Mouse (Mus musculus): ENCODE measurements around the gene Cdv3. TPM values are rescaled to one million over a fixed set of nuclear protein-coding genes. Genes with fewer than 3 reads are reported as not detected.
A peak's percentile ranks its signal among the peaks of the same experiment; 100 is the strongest.
"Not testable (repeated sequence)": the region's sequence is repeated elsewhere in the genome, so short reads cannot be mapped to it uniquely, and the experiment has no call there.

The Cdv3 gene
- total RNA-seq, 2 experiments from 2014 or later: 111 to 137 TPM

- intact Hi-C loops (cut with DNase I): no loop called here
- no peak for DNase-seq
Observed at GRCm38 (mm10) chr9:103372271-103373010, 6.8 kb upstream of the Cdv3 start.

DNA sequence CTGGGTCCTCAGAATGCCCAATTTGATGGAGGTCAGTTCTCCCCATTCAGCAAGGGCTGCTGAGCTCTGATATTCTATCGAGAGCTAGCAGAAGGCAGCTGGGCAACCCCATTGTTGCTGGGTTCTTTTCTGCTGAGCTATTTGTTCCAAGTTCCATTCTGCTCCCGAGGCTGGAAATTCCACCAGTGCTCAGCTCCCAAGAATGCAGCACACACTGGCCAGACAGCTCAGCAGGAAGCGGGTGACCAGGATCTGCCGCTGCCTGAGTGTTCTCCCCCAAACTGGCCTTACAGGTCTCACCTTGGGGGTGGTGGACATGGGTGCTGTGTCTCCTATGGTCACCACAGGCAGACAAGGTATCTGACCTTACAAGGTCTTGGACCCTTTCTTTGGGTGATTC is 4.3 kb upstream of the Cdv3 start:
- peak in 1 of 2 experiments; percentile 29 for DNase-seq
- intact Hi-C loops (cut with DNase I): no loop called here

DNA sequence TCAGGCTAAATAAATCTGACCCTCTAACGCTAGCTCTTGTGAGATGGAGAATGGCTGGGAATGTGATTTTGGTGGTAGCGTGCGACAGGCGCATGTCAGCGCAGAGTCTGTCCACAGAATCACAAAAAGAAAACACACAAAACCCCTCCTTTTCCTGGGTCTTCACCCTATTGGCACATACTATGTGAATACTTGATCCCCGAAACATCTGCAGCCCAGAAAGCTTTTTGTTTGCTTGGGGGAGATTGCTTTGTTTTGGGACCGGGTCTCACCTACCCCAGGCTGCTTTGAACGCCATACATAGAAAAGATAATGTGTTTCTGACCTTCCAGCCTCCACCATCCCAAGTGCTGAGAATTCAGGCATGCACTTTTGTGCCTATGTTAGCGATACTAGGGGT is 716 bp upstream of the Cdv3 start:
- intact Hi-C loops (cut with DNase I): no loop called here
- no peak for DNase-seq

- intact Hi-C loops (cut with DNase I): no loop called here
Observed at GRCm38 (mm10) chr9:103364601-103365289, 895 bp downstream of the Cdv3 start.

DNA sequence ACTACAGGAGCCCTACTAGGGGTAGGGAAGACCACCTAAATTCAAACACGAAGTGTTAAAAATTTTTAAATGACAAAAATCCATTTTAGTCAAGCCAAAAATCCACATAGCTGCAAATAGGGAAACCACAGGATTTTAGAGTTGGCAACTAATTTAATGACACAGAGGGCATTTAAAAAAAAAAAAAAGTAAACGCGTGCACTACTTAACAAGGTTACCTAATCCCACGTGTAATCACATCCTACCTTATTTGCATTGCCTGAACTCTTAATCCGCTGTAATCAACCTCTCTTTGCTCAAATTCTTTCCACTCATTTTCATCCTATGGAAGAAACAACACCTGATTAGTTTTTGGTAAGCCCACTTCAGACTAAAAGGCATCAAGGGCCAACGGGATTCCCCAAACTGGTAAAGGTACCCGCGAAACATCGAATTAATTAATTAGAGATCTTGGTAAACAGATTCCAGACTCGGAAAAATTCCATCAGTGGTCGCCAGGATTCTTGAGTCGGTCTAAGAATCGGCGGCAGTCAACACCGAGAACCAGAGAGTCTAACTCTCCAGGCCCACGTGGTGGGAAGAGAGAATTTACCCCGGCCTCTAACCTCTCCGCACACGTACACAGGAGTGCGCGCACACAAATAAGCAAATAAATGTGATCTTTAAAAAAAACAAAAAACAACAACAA is 1.8 kb downstream of the Cdv3 start:
- intact Hi-C loops (cut with DNase I): no loop called here
- peak; percentile 29 to 46 for DNase-seq

More at GRCm38 (mm10) chr9:103364601-103365289, 895 bp downstream of the Cdv3 start:
- peak; percentile 72 to 77 for DNase-seq

- DNase-seq: no peak
- intact Hi-C loops (cut with DNase I): no loop called here
Observed at GRCm38 (mm10) chr9:103363088-103363487, 2.6 kb downstream of the Cdv3 start.

- intact Hi-C loops (cut with DNase I): no loop called here
- DNase-seq: no peak
Observed at GRCm38 (mm10) chr9:103360642-103361041, 5.0 kb downstream of the Cdv3 start.

DNA sequence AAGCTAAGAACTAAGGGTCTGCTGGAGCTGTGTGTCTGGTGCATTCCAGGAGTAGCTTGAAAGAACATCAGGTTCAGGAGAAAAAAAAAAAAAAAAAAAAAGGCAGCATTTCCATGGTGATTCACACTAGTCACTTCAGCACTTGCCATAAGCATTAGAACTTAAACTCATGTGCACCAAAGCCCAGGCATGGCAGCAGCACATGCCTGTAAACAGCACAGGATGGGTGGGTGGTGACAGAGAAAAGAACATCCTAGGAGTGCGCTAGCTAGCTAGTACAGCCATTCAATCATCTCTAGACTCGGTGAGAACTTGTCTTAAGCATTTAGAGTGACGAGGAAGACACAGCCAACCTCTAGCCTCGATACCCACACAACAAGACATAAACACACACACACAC is 7.1 kb downstream of the Cdv3 start:
- no peak for DNase-seq
- intact Hi-C loops (cut with DNase I): no loop called here

- peak; percentile 26 to 45 for DNase-seq
- intact Hi-C loops (cut with DNase I): no loop called here
Observed at GRCm38 (mm10) chr9:103357893-103358292, 7.7 kb downstream of the Cdv3 start.

- intact Hi-C loops (cut with DNase I): not testable (repeated sequence)
Observed at GRCm38 (mm10) chr9:103353500-103354260, 12.0 kb downstream of the Cdv3 start.

GRCm38 (mm10) chr9:103348791-103349190 is 16.8 kb downstream of the Cdv3 start:
- intact Hi-C loops (cut with DNase I): no loop called here
- no peak for DNase-seq

More at GRCm38 (mm10) chr9:103353500-103354260, 12.0 kb downstream of the Cdv3 start:
- not testable (repeated sequence) for DNase-seq

DNA sequence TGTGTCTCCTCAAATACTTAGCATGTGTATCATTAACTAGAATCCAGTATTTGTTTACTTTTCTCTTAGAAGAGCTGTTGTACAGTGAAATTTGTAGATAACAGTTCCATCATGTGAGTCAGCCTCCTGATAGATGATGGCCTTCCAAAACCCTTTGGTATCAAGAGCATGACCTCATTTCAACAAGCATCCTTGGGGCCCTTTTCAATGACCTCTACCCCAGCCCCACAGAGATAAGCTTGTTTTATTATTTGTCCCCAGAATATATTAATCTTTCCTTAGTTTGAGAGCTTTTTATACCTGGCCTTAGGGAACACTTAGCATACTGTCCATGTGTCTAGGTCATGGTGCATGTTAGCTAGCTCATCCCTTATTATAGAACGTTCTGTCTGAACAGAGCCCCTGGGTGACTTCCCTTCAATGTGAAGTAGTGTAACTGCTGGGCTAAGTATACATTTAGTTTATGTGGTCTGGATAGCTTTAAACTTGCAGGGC is 17.6 kb downstream of the Cdv3 start:
- intact Hi-C loops (cut with DNase I): no loop called here

GRCm38 (mm10) chr9:103347045-103347444 is 18.6 kb downstream of the Cdv3 start:
- intact Hi-C loops (cut with DNase I): no loop called here
- no peak for DNase-seq

More for the DNA sequence above, 17.6 kb downstream of the Cdv3 start:
- no peak for DNase-seq

- intact Hi-C loops (cut with DNase I): no loop called here
- no peak for DNase-seq
Observed at GRCm38 (mm10) chr9:103336912-103337311, 28.7 kb downstream of the Cdv3 start.

DNA sequence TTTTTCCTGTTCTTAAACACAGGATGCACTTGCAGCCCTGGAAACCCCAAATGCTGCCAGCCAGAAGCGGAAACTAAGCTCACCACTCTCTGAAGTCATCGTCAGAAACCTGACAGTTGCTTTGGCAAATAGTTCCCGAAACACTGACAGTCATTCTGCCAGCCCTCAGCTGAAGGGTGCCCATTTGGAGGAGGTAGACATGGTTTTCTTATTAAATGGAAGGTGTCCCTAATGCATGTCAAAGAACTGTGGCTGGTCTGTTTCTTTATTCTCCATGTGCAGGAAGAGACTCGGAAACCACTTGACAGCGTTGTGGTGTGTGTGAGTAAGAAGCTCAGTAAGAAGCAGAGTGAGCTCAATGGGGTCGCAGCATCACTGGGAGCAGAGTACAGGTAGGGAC is 33.0 kb downstream of the Cdv3 start:
- intact Hi-C loops (cut with DNase I): no loop called here
- no peak for DNase-seq

DNA sequence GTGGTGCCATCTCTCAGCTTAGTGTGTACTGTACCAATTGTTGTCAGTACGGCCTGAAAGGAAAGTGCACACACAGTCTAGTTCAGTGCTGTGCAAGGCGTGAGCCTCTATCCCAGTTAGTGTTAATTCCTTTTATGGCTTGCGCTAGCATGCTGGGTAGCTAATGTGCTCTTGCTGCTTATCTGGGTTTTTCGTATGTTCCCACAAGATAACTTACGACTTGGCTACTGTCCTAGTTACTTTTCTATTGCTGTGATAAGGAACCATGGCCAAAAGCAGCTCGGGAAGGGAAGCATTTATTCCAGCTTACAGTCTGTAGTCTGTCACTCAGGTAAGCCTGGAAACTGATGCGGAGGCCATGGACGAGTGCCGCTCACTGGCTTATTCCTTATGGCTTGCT is 39.2 kb downstream of the Cdv3 start:
- intact Hi-C loops (cut with DNase I): no loop called here
- DNase-seq: no peak

- intact Hi-C loops (cut with DNase I): no loop called here
- DNase-seq: no peak
Observed at GRCm38 (mm10) chr9:103324678-103325077, 41.0 kb downstream of the Cdv3 start.

DNA sequence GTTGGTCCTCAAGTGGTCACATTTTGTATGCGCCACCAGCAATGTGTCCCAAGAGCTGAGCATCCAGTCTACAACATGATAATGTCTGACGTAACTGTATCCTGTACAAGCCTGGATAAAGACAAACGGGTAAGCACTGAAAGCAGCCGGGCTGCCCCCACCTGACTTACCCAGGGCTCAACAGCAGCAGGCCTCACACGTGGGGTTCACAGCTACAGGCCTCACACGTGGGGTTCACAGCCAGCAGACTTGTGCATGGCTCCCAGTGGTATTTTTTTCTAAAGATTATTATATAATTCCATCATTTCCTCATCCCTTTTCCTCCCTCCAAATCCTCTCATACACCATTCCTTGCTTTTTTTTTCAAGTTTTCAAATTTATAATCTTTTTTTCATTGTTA is 55.8 kb downstream of the Cdv3 start:
- DNase-seq: no peak
- intact Hi-C loops (cut with DNase I): no loop called here

GRCm38 (mm10) chr9:103305332-103306041 is 60.2 kb downstream of the Cdv3 start:
- DNase-seq: no peak
- intact Hi-C loops (cut with DNase I): loop anchor here (2.0 kb wide), 1 partner anchor 213 kb away; no protein-coding TSS in a partner anchor

GRCm38 (mm10) chr9:103304927-103305326 is 60.7 kb downstream of the Cdv3 start, which contains the start of the genes 1300017J02Rik and Topbp1:
Gene 1300017J02Rik (minus strand): TSS chr9:103305082.
Gene Topbp1 (plus strand): TSS chr9:103305215.
- peak; percentile 95 to 96 for DNase-seq
- intact Hi-C loops (cut with DNase I): loop anchor here (2.0 to 5.0 kb wide), 3 partner anchors 78 to 293 kb away; no protein-coding TSS in a partner anchor

All from heart, postnatal 10 days (tissue).